Mouse (Mus musculus) liver, embryonic 14.5 days (tissue): Measurements from ENCODE around the gene Selenon. TPM values are rescaled to one million over a fixed set of nuclear protein-coding genes. Genes with fewer than 3 reads are reported as not detected.

Source experiments
- ATAC-seq: fragments of 200-750 bp; cut with Nextera tagmentation; 2 replicates; pipeline ENCODE4 v1.8.0; 2017; ENCODE audit warnings: moderate number of reproducible peaks, mild to moderate bottlenecking, moderate library complexity; ENCODE audit not compliant: insufficient read depth
- DNase-seq, 3 experiments: peaks; one replicate each; pipeline ENCODE4 v3.0.0-alpha.2; 2012 to 2013; ENCODE audit warnings: low read depth in 3 of 3, low spot score in 3 of 3
- H3K27ac ChIP-seq: fragments of 300-500 bp; sonication (generic); 2 replicates; pipeline ENCODE4 v1.5.1; 2014; ENCODE audit warnings: moderate library complexity, mild to moderate bottlenecking, control low read depth, inconsistent platforms
- H3K27me3 ChIP-seq: fragments of 300-500 bp; sonication (generic); 2 replicates; pipeline ENCODE4 v1.6.1; 2014; ENCODE audit warnings: mild to moderate bottlenecking, low read length, moderate library complexity; ENCODE audit not compliant: control insufficient read depth, insufficient read depth
- H3K36me3 ChIP-seq: fragments of 300-500 bp; sonication (generic); replicated peaks from 2 replicates; pipeline ENCODE4 v1.6.1; 2014; ENCODE audit warnings: low read depth; ENCODE audit not compliant: control insufficient read depth, insufficient read depth
- H3K4me1 ChIP-seq, 2 experiments: fragments of 200-500 bp in 1 of 2; fragments of 300-500 bp in 1 of 2; sonication (generic) in 1 of 2; replicated peaks; 2 replicates each; pipeline ENCODE4 v1.6.1; 2012 to 2014; ENCODE audit warnings: antibody characterized with exemption in 1 of 2, inconsistent platforms in 1 of 2, low read length in 1 of 2; ENCODE audit not compliant: control insufficient read depth in 2 of 2, insufficient read depth in 2 of 2
- H3K4me2 ChIP-seq: fragments of 300-500 bp; sonication (generic); 2 replicates; pipeline ENCODE4 v1.6.1; 2014; ENCODE audit warnings: low read depth, mild to moderate bottlenecking, control low read depth, moderate library complexity
- H3K4me3 ChIP-seq, 2 experiments: fragments of 200-500 bp in 1 of 2; fragments of 300-500 bp in 1 of 2; sonication (generic) in 1 of 2; 2 replicates each; pipeline ENCODE4 v1.5.1; 2012 to 2014; ENCODE audit warnings: low read depth in 2 of 2, low read length in 2 of 2, mild to moderate bottlenecking in 2 of 2, control low read depth in 1 of 2, inconsistent platforms in 1 of 2, moderate library complexity in 1 of 2; ENCODE audit not compliant: insufficient read depth in 1 of 2
- H3K9ac ChIP-seq: fragments of 300-500 bp; sonication (generic); replicated peaks from 2 replicates; pipeline ENCODE4 v1.6.1; 2014; ENCODE audit warnings: mild to moderate bottlenecking, control low read depth, moderate library complexity
- H3K9me3 ChIP-seq: fragments of 300-500 bp; sonication (generic); 2 replicates; pipeline ENCODE4 v1.6.1; 2016; ENCODE audit warnings: low read length, mixed read lengths; ENCODE audit not compliant: control insufficient read depth
- CTCF ChIP-seq: IDR thresholded peaks from 2 replicates; pipeline ENCODE4 v1.5.1; 2016; ENCODE audit warnings: antibody characterized with exemption, low read depth, control low read depth
- EP300 ChIP-seq: IDR thresholded peaks from 2 replicates; pipeline ENCODE4 v1.6.1; 2016; ENCODE audit warnings: antibody characterized with exemption, low read depth
- WGBS: fragments of 180-500 bp; shearing (Covaris S2); extraction: QIAGEN DNeasy Blood & Tissue Kit; methylation state at CpG from one replicate; pipeline ENCODE4 v1.1.7; 2014; ENCODE audit not compliant: insufficient replicate concordance; 5-methylcytosine and 5-hydroxymethylcytosine counted together
- polyA plus RNA-seq, 2 experiments: library from polyadenylated mRNA; depleted of rRNA in 1 of 2; stranded (reverse) in 1 of 2; unstranded in 1 of 2; fragments of >200 nt; fragmentation: Nextera tagmentation in 1 of 2; extraction: Ambion mirVana in 1 of 2; gene quantifications; 2 replicates each; pipeline versions ENCODE4 v1.2.1 to v1.2.3; 2012 to 2014

Selenon gene
- polyA plus RNA-seq, 2 experiments = 1.9 to 3.6 TPM

DNA sequence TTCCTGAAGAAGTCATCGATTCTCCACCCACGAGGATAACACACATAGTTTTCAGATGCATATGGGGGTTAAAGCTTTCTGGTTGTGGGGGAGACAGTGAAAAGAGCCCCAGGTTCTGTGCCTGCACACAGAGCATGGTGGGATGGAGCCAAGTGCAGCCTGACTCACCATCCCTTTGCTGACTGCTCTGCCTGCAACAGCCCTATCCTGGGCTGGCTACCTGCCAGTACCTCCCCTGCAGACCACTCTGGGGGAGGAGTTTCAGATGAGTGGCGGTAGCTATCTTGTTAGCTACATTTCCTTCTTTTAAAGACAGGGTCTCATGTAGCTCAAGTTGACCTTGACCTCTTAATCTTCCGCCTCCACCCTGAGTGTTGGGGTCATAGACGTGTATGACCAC is 26.4 kb upstream of the Selenon start:
- Histone ChIP-seq H3K27ac (no peak overlapping the region), H3K27me3 (no peaks in the 10 kb centered on the region), H3K4me1 (peaks cover 0 to 2% of the 10 kb centered on the region in 2 experiments; a peak in 2 of 4 replicates), H3K9me3 (no peaks in the 10 kb centered on the region), H3K9ac (no peak overlapping the region), H3K4me3 (no peak overlapping the region), H3K36me3 (no peaks in the 10 kb centered on the region), H3K4me2 (no peak overlapping the region)
- TF ChIP-seq EP300 = no peak
- no peak for TF ChIP-seq CTCF
- DNase-seq (no peak), ATAC-seq (no peak)
- WGBS = 55% methylated on average over 5 of the region's 5 CpGs

DNA sequence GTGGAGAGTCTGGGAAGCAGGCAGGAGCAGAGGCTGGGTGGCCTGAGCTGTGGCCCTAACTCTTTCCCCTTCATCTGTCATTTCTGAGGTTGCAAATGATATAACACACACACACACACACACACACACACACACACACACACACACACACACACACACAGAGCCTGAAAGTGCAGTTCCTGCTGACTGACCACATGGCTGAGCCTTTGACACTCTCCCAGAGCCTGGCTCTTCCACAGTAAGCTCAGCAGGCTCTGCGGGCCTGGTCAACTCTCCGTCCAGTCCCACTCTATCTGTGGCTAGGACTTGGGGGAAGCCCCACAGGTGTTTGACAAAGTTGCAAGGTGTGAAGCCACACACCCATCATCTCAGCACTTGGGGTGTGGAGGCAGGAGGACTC is 25.3 kb upstream of the Selenon start:
- no peak overlapping the region for H3K9ac ChIP-seq
- no peaks in the 10 kb centered on the region for H3K27me3 ChIP-seq
- DNase-seq (no peak), ATAC-seq (no peak)
- no peak for TF ChIP-seq CTCF
- no peak for TF ChIP-seq EP300
- 65% methylated on average over 2 of the region's 2 CpGs for WGBS
- H3K4me3 ChIP-seq = no peak overlapping the region
- H3K4me1 ChIP-seq = peaks cover 0 to 2% of the 10 kb centered on the region in 2 experiments; a peak in 2 of 4 replicates
- H3K36me3 ChIP-seq = no peaks in the 10 kb centered on the region
- H3K9me3 ChIP-seq = no peaks in the 10 kb centered on the region
- no peak overlapping the region for H3K27ac ChIP-seq
- no peak overlapping the region for H3K4me2 ChIP-seq

GRCm38 (mm10) chr4:134575486-134575885 is 23.5 kb upstream of the Selenon start:
- WGBS = 69% methylated on average over 11 of the region's 11 CpGs

DNA sequence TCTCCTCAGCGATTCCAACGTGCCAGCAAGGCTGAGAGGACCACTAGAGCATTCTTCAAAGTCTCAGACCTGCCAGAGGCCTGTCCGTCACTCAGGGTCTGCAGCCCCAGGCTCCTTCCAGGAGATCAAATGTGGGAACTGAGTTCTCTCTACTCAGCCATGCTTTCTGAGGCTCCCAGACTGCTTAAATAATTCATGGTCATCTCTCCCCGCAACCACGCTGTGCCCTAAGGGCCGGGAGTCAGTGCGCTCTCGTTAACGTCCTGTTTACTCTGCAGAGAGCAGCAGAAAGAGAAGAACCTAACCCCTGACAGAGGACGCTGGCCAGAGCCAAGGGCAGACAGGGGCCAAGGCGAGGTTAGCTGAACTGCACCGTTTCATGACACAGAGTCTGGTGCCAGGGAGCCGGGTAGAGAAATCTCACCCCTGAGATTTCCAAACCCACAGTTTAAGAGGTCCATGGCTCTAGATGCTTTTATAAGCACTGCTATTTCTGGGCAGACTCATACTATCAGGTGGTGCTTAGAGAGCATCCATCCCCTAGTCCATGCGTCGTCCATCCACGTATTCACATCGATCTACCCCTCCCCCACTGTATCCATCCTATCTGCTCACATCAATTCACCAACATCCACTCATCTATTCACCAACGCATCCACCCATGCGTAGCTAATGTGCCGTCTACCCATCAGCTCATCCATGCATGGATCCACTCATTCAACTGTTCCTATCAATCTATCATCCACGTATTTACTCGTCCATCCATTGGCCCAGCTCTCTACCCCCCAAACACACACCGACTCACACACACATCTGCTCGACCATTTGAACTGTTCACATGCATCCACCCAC is 20.7 kb upstream of the Selenon start:
- Histone ChIP-seq H3K9ac (no peak overlapping the region), H3K27me3 (no peaks in the 10 kb centered on the region)

More at GRCm38 (mm10) chr4:134575486-134575885, 23.5 kb upstream of the Selenon start:
- DNase-seq = no peak
- peaks cover 0 to 2% of the 10 kb centered on the region in 2 experiments; a peak in 2 of 4 replicates for H3K4me1 ChIP-seq
- H3K36me3 ChIP-seq = no peaks in the 10 kb centered on the region
- no peak for ATAC-seq
- no peaks in the 10 kb centered on the region for H3K9me3 ChIP-seq
- TF ChIP-seq EP300 (no peak), CTCF (no peak)
- H3K4me3 ChIP-seq = no peak overlapping the region
- no peak overlapping the region for H3K4me2 ChIP-seq
- H3K9ac ChIP-seq = no peak overlapping the region
- H3K27me3 ChIP-seq = no peaks in the 10 kb centered on the region
- no peak overlapping the region for H3K27ac ChIP-seq

GRCm38 (mm10) chr4:134570704-134571451 is 18.9 kb upstream of the Selenon start:
- no peaks in the 10 kb centered on the region for H3K9me3 ChIP-seq
- no peak overlapping the region for H3K9ac ChIP-seq
- TF ChIP-seq EP300 = no peak
- H3K27ac ChIP-seq = no peak overlapping the region
- no peak for ATAC-seq
- DNase-seq = no peak
- H3K36me3 ChIP-seq = no peaks in the 10 kb centered on the region
- 62% methylated on average over 14 of the region's 14 CpGs for WGBS
- H3K4me3 ChIP-seq = no peak overlapping the region
- H3K4me2 ChIP-seq = no peak overlapping the region
- H3K4me1 ChIP-seq = no peaks in the 10 kb centered on the region
- no peaks in the 10 kb centered on the region for H3K27me3 ChIP-seq

More for the DNA sequence above, 20.7 kb upstream of the Selenon start:
- no peaks in the 10 kb centered on the region for H3K36me3 ChIP-seq
- ATAC-seq = no peak
- H3K27ac ChIP-seq = no peak overlapping the region
- no peaks in the 10 kb centered on the region for H3K4me1 ChIP-seq
- DNase-seq = no peak
- no peak overlapping the region for H3K4me3 ChIP-seq
- no peak for TF ChIP-seq CTCF
- TF ChIP-seq EP300 = no peak
- WGBS = 73% methylated on average over 24 of the region's 24 CpGs
- H3K4me2 ChIP-seq = no peak overlapping the region
- H3K9me3 ChIP-seq = no peaks in the 10 kb centered on the region
